Mouse (Mus musculus) forebrain, embryonic 13.5 days (tissue): ENCODE data around the gene Zbtb16. TPM values are rescaled to one million over a fixed set of nuclear protein-coding genes. Genes with fewer than 3 reads are reported as not detected.

Experiments used
- ATAC-seq: fragments of 200-750 bp; cut with Nextera tagmentation; 2 replicates; pipeline ENCODE4 v1.8.0; 2017
- H3K27ac ChIP-seq: fragments of 300-500 bp; sonication (generic); 2 replicates; pipeline ENCODE4 v1.5.1; 2015; ENCODE audit warnings: inconsistent platforms, mild to moderate bottlenecking, moderate library complexity
- H3K27me3 ChIP-seq: fragments of 300-500 bp; sonication (generic); 2 replicates; pipeline ENCODE4 v1.6.1; 2015; ENCODE audit warnings: mild to moderate bottlenecking, inconsistent platforms
- H3K36me3 ChIP-seq: fragments of 300-500 bp; sonication (generic); 2 replicates; pipeline ENCODE4 v1.6.1; 2015; ENCODE audit warnings: mild to moderate bottlenecking, inconsistent platforms; ENCODE audit not compliant: poor library complexity, severe bottlenecking
- H3K4me1 ChIP-seq: fragments of 300-500 bp; sonication (generic); 2 replicates; pipeline ENCODE4 v1.6.1; 2015; ENCODE audit warnings: inconsistent platforms
- H3K4me2 ChIP-seq: fragments of 300-500 bp; sonication (generic); 2 replicates; pipeline ENCODE4 v1.6.1; 2015; ENCODE audit warnings: inconsistent platforms, mild to moderate bottlenecking, moderate library complexity
- H3K4me3 ChIP-seq: fragments of 300-500 bp; sonication (generic); 2 replicates; pipeline ENCODE4 v1.5.1; 2015; ENCODE audit warnings: mild to moderate bottlenecking, inconsistent platforms
- H3K9ac ChIP-seq: fragments of 300-500 bp; sonication (generic); 2 replicates; pipeline ENCODE4 v1.6.1; 2015; ENCODE audit warnings: mild to moderate bottlenecking, inconsistent platforms
- H3K9me3 ChIP-seq: fragments of 300-500 bp; sonication (generic); replicated peaks from 2 replicates; pipeline ENCODE4 v1.6.1; 2016; ENCODE audit warnings: inconsistent platforms
- WGBS: fragments of 180-500 bp; shearing (Covaris S2); methylation state at CpG from one replicate; pipeline ENCODE4 v1.1.7; 2015; 5-methylcytosine and 5-hydroxymethylcytosine counted together
- polyA plus RNA-seq: library from polyadenylated mRNA; unstranded; fragments of >200 nt; fragmentation: Nextera tagmentation; extraction: Ambion mirVana; gene quantifications from 2 replicates; pipeline ENCODE4 v1.2.1, GENCODE M21; 2015

The Zbtb16 gene
- polyA plus RNA-seq, 1 experiment from 2014 or later, result 3.2 TPM

DNA sequence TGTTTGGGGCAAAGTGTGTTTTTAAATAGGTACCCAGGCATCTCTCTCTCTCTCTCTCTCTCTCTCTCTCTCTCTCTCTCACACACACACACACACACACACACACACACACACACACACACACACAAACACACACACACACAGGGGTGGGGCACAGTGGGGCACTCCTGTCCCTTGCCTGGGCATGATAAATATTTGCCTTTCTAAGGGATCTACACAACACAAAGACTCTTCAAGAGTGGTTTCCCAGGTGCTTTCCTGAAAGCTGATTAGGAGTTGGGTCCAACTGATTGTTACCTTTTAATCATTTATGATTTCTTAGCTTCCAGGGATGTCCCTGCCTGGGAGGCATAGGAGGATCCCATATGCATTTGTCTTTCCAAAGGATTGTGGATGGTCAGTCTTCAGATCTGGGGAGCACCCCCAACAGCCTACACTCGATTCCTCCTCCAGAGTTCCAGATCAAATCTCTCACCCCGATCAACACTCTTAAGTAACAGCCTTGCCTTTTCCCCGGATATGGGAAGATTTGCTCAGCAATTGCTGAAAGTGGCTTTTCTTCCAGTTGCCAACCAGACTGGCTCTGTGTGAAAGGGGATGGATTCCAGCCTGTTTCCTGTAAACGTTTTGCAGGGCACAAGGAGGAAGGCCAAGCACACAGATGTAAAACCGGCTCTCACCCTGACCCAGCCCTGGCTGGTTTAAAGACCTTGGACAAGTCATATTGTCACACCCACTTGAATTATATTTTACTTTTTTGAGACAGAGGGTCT is 90.5 kb downstream of the Zbtb16 start:
- Histone ChIP-seq H3K27me3 (no peaks in the 10 kb centered on the region; the same call in 1 of the 2 replicates), H3K9ac (no peak overlapping the region), H3K4me1 (peaks cover 17% of the 10 kb centered on the region), H3K27ac (no peak overlapping the region), H3K9me3 (no peaks in the 10 kb centered on the region), H3K36me3 (no peaks in the 10 kb centered on the region), H3K4me3 (no peak overlapping the region), H3K4me2 (no peak overlapping the region)
- 82% methylated on average over 5 of the region's 5 CpGs for WGBS
- ATAC-seq, result no peak

DNA sequence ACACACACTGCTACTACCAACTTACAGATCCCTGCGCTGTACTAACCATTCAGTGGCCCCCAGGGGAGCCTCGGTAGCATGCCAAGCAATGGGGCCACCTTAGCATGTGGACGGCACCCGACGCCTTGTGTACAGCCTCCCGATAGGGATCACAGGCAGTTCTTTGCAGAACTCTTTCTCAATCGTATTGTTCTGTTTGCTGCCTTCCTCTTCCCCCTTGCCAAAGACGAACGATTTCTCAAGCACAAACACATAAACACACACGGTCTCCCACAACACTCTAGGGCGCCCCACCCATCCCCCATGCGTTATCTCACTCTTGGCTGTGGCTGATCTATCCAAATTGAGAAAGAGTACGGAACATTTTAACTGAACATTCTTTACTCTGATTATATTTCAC is 91.1 kb downstream of the Zbtb16 start:
- Histone ChIP-seq H3K27me3 (no peaks in the 10 kb centered on the region; the same call in 1 of the 2 replicates), H3K4me3 (no peak overlapping the region), H3K4me2 (no peak overlapping the region), H3K27ac (no peak overlapping the region), H3K9me3 (no peaks in the 10 kb centered on the region), H3K36me3 (no peaks in the 10 kb centered on the region), H3K9ac (no peak overlapping the region), H3K4me1 (peaks cover 22% of the 10 kb centered on the region)
- 87% methylated on average over 13 of the region's 13 CpGs for WGBS
- no peak for ATAC-seq

DNA sequence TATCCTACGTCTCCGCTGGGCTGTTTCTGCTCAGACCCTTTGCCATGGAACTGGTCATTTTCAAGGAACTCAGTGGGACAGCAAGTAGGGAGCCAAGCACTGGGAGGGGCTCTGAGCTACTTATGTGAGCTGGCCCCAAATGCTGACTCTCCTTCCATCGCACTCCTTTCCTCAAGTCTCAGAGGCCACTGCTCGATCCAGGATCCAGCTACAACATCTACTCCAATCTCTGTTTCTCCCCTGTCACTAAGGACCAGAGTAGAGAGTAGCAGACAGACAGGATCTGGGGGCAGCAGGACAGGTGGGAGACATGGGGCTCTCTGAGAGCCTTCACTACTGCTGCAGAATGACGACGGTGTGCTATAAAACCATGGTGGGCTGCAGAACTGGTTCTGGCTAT is 91.6 kb downstream of the Zbtb16 start:
- WGBS, result 72% methylated on average over 6 of the region's 6 CpGs
- H3K36me3 ChIP-seq, result no peaks in the 10 kb centered on the region
- peaks cover 26% of the 10 kb centered on the region for H3K4me1 ChIP-seq
- H3K9ac ChIP-seq, result no peak overlapping the region
- no peak overlapping the region for H3K4me3 ChIP-seq
- H3K27ac ChIP-seq, result no peak overlapping the region
- no peaks in the 10 kb centered on the region; the same call in 1 of the 2 replicates for H3K27me3 ChIP-seq
- H3K9me3 ChIP-seq, result no peaks in the 10 kb centered on the region
- no peak for ATAC-seq
- no peak overlapping the region for H3K4me2 ChIP-seq

DNA sequence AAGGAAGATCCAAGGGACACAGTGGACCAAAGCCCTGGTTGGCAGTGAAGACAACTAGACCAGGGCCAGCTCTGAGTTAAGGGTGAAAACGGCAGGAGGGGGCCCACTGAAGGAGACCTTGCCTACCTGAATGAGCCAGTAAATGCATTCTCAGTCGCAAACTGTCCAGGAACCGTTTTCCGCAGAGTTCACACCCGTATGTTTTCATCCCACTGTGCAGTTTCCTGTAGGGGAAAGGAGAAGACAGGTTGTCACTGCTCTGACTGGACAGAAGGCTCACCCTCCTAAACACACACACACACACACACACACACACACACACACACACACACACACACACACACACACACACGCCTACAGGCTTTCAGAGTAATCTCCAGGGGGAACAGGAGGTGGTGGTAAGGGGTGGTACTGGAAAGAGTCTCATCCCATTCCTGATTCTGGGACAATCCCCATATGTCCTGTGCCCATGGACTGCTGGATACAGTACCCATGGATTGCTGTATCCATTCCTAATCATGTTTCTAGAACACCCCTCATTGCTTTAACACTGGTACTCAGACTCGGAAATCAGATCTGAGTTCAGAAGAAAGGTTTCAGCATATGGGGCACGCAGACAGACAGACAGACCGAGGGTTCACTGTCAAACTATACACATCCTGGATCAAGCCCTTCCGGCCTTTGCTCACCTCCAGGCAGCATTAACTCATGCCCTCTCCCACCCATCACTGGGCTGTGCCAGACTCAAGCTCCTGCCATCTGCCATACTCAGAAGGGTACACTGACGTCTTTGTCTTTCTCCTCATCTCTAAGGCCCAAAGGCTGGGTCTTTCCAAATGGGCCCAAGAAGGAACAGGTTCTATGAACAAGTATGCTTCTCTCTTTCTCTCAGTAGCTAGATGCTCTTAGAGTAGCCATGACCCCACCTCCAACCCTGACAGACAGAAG is 92.4 kb downstream of the Zbtb16 start:
- Histone ChIP-seq H3K4me3 (no peak overlapping the region), H3K4me2 (no peak overlapping the region), H3K27me3 (peaks cover 4% of the 10 kb centered on the region), H3K36me3 (no peaks in the 10 kb centered on the region), H3K27ac (no peak overlapping the region), H3K4me1 (peaks cover 35% of the 10 kb centered on the region), H3K9ac (no peak overlapping the region), H3K9me3 (no peaks in the 10 kb centered on the region)
- no peak for ATAC-seq
- 92% methylated on average over 11 of the region's 11 CpGs for WGBS

DNA sequence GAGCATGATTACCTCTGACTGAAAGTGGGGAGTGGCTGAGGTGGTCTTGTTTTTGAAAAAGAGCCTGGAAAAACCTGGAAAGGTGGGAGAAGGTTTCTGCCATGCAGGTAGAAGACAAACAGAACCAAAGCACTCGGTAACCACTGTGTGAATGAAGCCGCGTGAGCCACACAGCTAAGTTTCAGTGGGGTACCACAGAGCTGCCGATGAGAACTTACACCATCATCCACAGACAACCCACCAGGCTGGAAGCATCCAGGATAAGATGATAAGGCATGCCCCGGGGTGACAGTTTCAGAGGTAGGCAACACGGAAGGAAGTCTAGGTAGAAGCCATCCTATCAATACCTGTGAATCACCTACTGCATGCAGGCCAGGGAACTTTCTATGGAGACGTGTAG is 93.9 kb downstream of the Zbtb16 start:
- peaks cover 48% of the 10 kb centered on the region for H3K4me1 ChIP-seq
- H3K4me3 ChIP-seq, result no peak overlapping the region
- 95% methylated on average over 7 of the region's 7 CpGs for WGBS
- H3K27ac ChIP-seq, result no peak overlapping the region
- no peak overlapping the region for H3K4me2 ChIP-seq
- H3K9ac ChIP-seq, result no peak overlapping the region
- H3K9me3 ChIP-seq, result no peaks in the 10 kb centered on the region
- peaks cover 8% of the 10 kb centered on the region for H3K27me3 ChIP-seq
- H3K36me3 ChIP-seq, result no peaks in the 10 kb centered on the region
- no peak for ATAC-seq

DNA sequence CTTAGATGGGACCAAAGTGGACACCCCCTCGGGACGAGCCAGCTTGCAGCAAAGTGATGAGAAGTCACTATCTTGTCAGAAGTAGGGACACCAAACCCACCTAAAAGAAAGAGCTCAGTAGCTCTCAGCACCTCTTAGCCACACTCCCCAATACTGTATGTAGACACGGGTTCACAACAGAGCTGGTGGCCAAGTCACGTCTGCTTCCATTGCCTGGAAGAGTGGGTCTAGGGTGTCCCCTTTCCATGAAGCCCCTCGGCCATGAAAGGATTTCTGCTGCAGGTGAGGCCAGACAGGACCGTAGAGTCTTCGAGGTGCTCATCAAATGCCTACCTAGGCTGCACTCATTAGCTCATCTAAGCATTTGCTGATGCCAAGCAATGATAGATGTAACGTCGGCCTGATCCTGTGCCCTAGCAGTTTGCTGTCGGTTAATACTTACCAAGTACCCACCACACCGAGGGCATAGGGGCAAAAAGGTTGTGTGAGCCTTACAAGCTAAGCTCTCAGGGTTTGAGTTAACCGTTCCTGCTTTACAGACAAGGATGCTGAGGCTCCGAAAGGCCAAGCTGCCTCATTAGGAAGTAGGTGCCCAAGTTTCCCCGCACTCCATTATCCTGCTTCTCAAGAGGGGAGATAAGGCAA is 94.5 kb downstream of the Zbtb16 start:
- ATAC-seq, result no peak
- H3K36me3 ChIP-seq, result no peaks in the 10 kb centered on the region
- peaks cover 54% of the 10 kb centered on the region for H3K4me1 ChIP-seq
- no peak overlapping the region for H3K27ac ChIP-seq
- H3K4me3 ChIP-seq, result no peak overlapping the region
- peaks cover 8% of the 10 kb centered on the region for H3K27me3 ChIP-seq
- no peaks in the 10 kb centered on the region for H3K9me3 ChIP-seq
- whole genome bisulfite sequencing, result 93% methylated on average over 14 of the region's 14 CpGs
- H3K4me2 ChIP-seq, result no peak overlapping the region
- H3K9ac ChIP-seq, result no peak overlapping the region

DNA sequence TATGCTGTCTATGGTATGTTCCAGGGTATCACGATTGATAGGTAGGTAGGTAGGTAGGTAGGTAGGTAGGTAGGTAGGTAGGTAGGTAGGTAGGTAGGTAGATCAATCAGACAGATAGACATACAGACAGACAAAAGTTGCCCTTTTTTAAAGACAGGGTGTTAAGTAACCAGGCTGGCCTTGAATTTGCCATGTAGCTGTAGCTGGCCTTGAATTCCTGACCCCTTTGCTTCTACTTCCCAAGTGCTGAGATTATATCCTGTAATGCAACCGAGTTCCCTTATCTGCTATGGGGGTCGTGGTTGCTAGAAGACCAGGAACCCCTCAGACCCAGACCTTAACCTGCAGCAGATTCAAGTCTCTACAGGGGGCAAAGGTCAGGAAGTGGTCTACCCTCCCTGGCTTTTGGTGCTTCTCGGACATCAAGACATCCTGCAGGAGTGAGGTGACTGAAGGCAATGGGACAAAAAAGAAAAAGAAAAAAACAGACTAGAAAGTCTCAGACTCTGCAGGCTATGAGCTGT is 95.2 kb downstream of the Zbtb16 start:
- H3K27me3 ChIP-seq, result peaks cover 8% of the 10 kb centered on the region
- no peak for ATAC-seq
- H3K4me2 ChIP-seq, result no peak overlapping the region
- no peak overlapping the region for H3K4me3 ChIP-seq
- H3K9me3 ChIP-seq, result no peaks in the 10 kb centered on the region
- no peaks in the 10 kb centered on the region for H3K36me3 ChIP-seq
- peak overlapping the region; percentile 78 for H3K27ac ChIP-seq
- no peak overlapping the region for H3K9ac ChIP-seq
- WGBS, result 86% methylated on average over 4 of the region's 4 CpGs
- peaks cover 61% of the 10 kb centered on the region for H3K4me1 ChIP-seq

DNA sequence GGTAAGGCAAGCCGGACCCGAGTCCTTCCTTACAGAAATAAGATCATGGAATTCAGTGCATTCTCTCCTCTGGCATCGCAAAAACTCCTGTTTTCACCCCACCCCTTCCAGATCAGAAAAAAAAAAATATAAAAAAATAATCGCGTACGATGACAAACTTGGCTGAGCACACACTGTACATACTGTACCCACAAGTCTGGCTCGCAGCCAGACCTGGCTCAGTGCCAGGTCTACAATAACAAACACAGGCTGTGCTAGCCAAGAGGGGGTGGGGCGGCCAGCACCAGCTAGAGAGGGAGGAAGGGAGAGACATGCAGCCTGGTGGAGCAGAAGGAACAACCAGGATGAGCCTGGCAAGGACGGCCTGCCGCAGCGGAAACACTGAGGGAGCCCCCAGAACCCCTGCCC is 95.9 kb downstream of the Zbtb16 start:
- 12% methylated on average over 11 of the region's 11 CpGs for WGBS
- Histone ChIP-seq H3K4me1 (peaks cover 68% of the 10 kb centered on the region), H3K27me3 (peaks cover 8% of the 10 kb centered on the region; the same call in 1 of the 2 replicates), H3K4me3 (no peak overlapping the region), H3K9ac (no peak overlapping the region), H3K36me3 (no peaks in the 10 kb centered on the region), H3K4me2 (peak overlapping the region; percentile 47), H3K27ac (peak overlapping the region; percentile 78), H3K9me3 (no peaks in the 10 kb centered on the region)
- ATAC-seq, result peak; percentile 97

DNA sequence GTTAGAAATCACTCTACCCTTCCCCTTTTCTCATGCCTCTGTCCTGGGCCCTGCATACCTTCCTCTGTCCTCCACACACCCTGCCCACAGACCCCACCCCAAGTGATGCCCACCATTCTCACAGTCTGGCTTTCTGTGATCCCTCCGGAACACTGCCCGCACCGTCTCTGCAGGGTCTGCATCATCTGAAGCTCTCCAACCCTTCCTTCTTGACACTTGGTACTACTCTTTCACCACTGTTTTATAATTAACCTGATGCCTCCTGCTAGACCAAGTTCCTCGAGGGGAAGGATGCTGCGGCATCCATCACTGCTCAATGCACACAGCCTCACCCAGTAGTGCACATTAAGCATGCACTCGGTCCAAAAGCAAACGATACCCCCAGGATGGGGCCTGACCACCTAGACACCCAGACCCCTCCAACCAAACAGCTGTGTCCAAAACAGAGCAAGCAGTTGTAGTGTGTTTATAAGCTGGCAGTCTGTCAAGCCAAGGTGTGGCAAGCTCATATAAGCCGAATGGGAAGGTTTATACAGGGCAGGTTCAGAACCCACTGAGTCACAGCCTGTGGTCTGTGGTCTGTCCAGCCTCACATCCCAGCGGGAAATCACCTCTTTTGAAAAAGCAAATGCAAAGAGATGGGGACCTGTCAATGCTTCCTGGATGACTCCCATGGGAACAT is 97.1 kb downstream of the Zbtb16 start:
- WGBS, result 90% methylated on average over 9 of the region's 9 CpGs
- Histone ChIP-seq H3K4me1 (peaks cover 71% of the 10 kb centered on the region), H3K9me3 (no peaks in the 10 kb centered on the region), H3K9ac (no peak overlapping the region), H3K27ac (no peak overlapping the region), H3K4me2 (no peak overlapping the region), H3K4me3 (no peak overlapping the region), H3K27me3 (peaks cover 8% of the 10 kb centered on the region; the same call in 1 of the 2 replicates), H3K36me3 (no peaks in the 10 kb centered on the region)
- ATAC-seq, result no peak

DNA sequence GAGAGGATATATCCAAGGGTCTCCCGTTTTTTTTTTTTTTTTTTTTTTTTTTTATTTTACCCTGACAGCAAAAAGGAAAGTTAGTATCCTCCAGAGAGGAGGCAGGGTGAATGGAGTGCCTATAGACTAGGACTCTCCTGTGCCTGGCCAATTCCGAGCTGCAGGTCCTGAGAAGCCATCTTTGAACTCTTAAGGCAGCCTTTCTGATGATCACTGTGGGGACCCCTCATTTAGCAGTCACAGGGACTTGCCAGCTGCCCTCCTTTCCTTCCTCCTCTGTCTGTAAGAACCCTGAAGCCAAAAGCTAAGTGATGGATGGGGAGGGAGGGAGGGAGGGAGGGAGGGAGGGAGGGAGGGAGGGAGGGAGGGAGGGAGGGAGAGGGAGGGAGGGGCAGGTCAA is 98.1 kb downstream of the Zbtb16 start:
- Histone ChIP-seq H3K9me3 (no peaks in the 10 kb centered on the region), H3K27ac (peak overlapping the region; percentile 17), H3K4me2 (peak overlapping the region; percentile 37; the same call in 1 of the 2 replicates), H3K36me3 (no peaks in the 10 kb centered on the region), H3K9ac (no peak overlapping the region), H3K27me3 (peaks cover 8% of the 10 kb centered on the region; the same call in 1 of the 2 replicates), H3K4me3 (no peak overlapping the region), H3K4me1 (peaks cover 79% of the 10 kb centered on the region)
- 42% methylated on average over 2 of the region's 2 CpGs for WGBS
- ATAC-seq, result no peak

DNA sequence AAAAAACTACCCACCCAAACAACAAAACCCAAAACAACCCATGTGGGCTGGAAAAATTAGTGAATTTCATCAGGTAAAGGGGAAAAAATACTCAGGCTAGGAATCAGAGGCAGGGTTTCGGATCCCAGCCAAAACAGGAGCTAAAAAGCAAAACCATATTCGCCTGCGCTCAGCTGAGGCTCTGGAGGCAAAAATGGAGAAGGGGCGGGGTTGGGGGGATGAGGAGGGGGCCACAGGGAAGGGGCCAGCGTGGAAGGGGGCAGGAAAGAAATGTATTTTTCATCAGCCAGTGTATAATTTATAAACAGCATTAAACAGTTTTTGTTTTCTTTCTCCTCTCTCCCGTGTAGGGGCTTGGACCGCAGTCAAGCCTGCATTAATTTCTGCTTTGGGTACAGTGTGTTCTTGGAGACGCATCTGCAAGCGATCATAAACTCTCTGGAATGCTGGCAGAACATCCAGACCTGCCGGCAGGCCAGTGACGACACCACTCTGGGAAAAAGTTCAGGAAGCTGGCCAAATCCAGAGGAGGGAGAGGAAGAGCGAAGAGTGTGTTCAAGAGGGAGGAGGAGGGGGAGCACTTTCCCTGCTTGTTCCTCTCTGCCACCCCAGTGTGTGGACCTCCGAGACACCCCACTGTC is 98.7 kb downstream of the Zbtb16 start:
- peak overlapping the region; percentile 69 for H3K27ac ChIP-seq
- peak overlapping the region; percentile 37 for H3K4me2 ChIP-seq
- H3K9ac ChIP-seq, result peak overlapping the region; percentile 23; the same call in 1 of the 2 replicates
- no peak for ATAC-seq
- H3K4me3 ChIP-seq, result no peak overlapping the region
- WGBS, result 26% methylated on average over 13 of the region's 13 CpGs
- H3K36me3 ChIP-seq, result no peaks in the 10 kb centered on the region
- peaks cover 85% of the 10 kb centered on the region for H3K4me1 ChIP-seq
- H3K9me3 ChIP-seq, result no peaks in the 10 kb centered on the region
- peaks cover 8% of the 10 kb centered on the region; the same call in 1 of the 2 replicates for H3K27me3 ChIP-seq
